Mouse (Mus musculus) myocyte (in vitro differentiated cells): ENCODE data around the gene Mvk. TPM values are rescaled to one million over a fixed set of nuclear protein-coding genes. Genes with fewer than 3 reads are reported as not detected.

Experiments
- H3K27me3 ChIP-seq: one replicate; pipeline ENCODE4 v1.6.1; 2011; ENCODE audit not compliant: control insufficient read depth, insufficient read depth, insufficient read length
- H3K36me3 ChIP-seq: one replicate; pipeline ENCODE4 v1.6.1; 2011; ENCODE audit not compliant: control insufficient read depth, insufficient read depth
- H3K4me2 ChIP-seq: one replicate; pipeline ENCODE4 v1.6.1; 2011; ENCODE audit warnings: low read depth, control low read depth
- H3K4me3 ChIP-seq: one replicate; pipeline ENCODE4 v1.5.1; 2011; ENCODE audit warnings: mild to moderate bottlenecking, control low read depth, moderate library complexity
- H3K79me2 ChIP-seq: one replicate; pipeline ENCODE4 v1.6.1; 2011; ENCODE audit not compliant: control insufficient read depth, insufficient read depth
- H3ac ChIP-seq: one replicate; pipeline ENCODE4 v1.6.1; 2011; ENCODE audit not compliant: control insufficient read depth, insufficient read length
- CEBPB ChIP-seq: IDR thresholded peaks from 2 replicates; pipeline ENCODE4 v1.6.1; 2011; ENCODE audit warnings: mild to moderate bottlenecking, moderate library complexity; ENCODE audit not compliant: poor library complexity, insufficient read depth, severe bottlenecking
- E2F4 ChIP-seq: IDR thresholded peaks from one replicate; pipeline ENCODE4 v1.6.1; 2011; ENCODE audit warnings: mild to moderate bottlenecking, control low read depth, moderate library complexity; ENCODE audit not compliant: insufficient read depth
- MAX ChIP-seq: IDR thresholded peaks from one replicate; pipeline ENCODE4 v1.6.1; 2011; ENCODE audit warnings: low read depth, mild to moderate bottlenecking, control low read depth
- MYOD1 ChIP-seq, 3 experiments: IDR thresholded peaks; one replicate each; pipeline ENCODE4 v1.6.1; 2011; ENCODE audit warnings: control low read depth in 2 of 3, low read depth in 2 of 3, mild to moderate bottlenecking in 2 of 3, moderate library complexity in 1 of 3; ENCODE audit not compliant: insufficient read length in 2 of 3, control insufficient read depth in 1 of 3
- MYOG ChIP-seq, 3 experiments: IDR thresholded peaks; one replicate each; pipeline ENCODE4 v1.6.1; 2011; ENCODE audit warnings: control low read depth in 2 of 3, low read depth in 2 of 3, mild to moderate bottlenecking in 2 of 3; ENCODE audit not compliant: insufficient read length in 2 of 3, control insufficient read depth in 1 of 3, insufficient read depth in 1 of 3
- POLR2A ChIP-seq: IDR thresholded peaks from one replicate; pipeline ENCODE4 v1.6.1; 2011; ENCODE audit warnings: low read depth, mild to moderate bottlenecking, control low read depth, moderate library complexity; ENCODE audit not compliant: insufficient read length
- POLR2AphosphoS2 ChIP-seq: IDR thresholded peaks from one replicate; pipeline ENCODE4 v1.6.1; 2011; ENCODE audit warnings: low read depth, control low read depth; ENCODE audit not compliant: insufficient read length
- REST ChIP-seq: IDR thresholded peaks from one replicate; pipeline ENCODE4 v1.6.1; 2011; ENCODE audit warnings: mild to moderate bottlenecking, control low read depth, moderate library complexity; ENCODE audit not compliant: insufficient read depth, insufficient read length
- SRF ChIP-seq: IDR thresholded peaks from one replicate; pipeline ENCODE4 v1.6.1; 2011; ENCODE audit warnings: low read depth; ENCODE audit not compliant: control insufficient read depth, insufficient read length
- TCF12 ChIP-seq: IDR thresholded peaks from one replicate; pipeline ENCODE4 v1.6.1; 2011; ENCODE audit warnings: mild to moderate bottlenecking, control low read depth; ENCODE audit not compliant: poor library complexity, insufficient read depth, severe bottlenecking
- TCF3 ChIP-seq: IDR thresholded peaks from one replicate; pipeline ENCODE4 v1.6.1; 2011; ENCODE audit warnings: low read depth, control low read depth; ENCODE audit not compliant: insufficient read length
- USF1 ChIP-seq: IDR thresholded peaks from one replicate; pipeline ENCODE4 v1.6.1; 2011; ENCODE audit warnings: low read depth, mild to moderate bottlenecking, control low read depth, moderate library complexity
- polyA plus RNA-seq: library from polyadenylated mRNA; unstranded; fragments of >200 nt; fragmentation: generic; extraction: Trizol; gene quantifications from one replicate; pipeline ENCODE4 v1.2.1, GENCODE M21; 2012; ENCODE audit warnings: missing spikeins

Mvk gene
- 56.6 TPM for polyA plus RNA-seq

DNA sequence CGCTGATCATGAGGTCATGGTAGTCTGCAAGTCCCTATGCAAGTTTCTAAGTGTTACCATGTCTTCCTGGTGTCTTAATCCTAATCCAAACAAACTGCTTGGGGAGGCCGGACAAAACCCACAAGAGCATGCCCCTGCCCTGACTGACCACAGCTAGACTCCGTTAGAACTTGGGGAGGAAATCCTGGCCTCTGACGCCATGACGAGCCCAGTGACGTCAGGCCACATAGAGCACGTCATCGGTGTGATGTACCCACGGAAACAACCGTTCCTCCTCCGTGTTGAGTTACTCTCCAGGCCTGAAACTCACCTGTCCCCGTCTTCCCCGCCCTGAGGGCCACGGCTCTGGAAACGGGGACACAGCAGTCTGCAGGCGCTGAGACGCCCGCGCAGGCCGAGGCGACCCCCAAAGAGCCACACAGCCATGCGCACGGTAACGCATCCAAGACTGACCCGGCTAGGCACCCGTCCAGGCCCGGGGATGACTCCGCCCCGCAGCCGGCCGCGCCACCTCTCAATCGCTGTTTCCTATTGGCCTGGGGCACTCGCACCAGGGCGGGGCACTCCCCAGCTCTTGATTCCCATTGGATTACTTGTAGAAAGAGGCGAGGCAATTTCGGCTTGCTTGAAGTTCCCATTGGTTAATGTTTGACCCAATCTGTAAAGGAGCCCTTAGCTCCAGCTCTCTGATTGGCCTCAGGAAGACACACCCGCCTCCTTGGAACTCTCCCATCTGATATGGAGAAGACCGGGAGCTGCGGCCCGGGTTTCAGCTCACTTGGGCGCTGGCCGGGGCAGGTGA is at the start of gene Mvk, which contains the start of gene Mmab:
TSS of gene Mvk (plus strand) at position 704 of the 802 bp plus-strand sequence.
TSS of gene Mmab (minus strand) at position 495 of the 802 bp plus-strand sequence.
- TF ChIP-seq POLR2AphosphoS2 (peak; percentile 70), SRF (peak; percentile 74), POLR2A (peak; percentile 80), E2F4 (no peak)
- H3K27me3 ChIP-seq = no peaks in the 10 kb centered on the region
- H3K79me2 ChIP-seq = peaks cover 6% of the 10 kb centered on the region
- H3K36me3 ChIP-seq = no peaks in the 10 kb centered on the region
- H3K4me2 ChIP-seq = peak within 1 kb of the TSS; percentile 91
- H3K4me3 ChIP-seq = peak within 1 kb of the TSS; percentile 55
- H3ac ChIP-seq = peak within 1 kb of the TSS; percentile 50

DNA sequence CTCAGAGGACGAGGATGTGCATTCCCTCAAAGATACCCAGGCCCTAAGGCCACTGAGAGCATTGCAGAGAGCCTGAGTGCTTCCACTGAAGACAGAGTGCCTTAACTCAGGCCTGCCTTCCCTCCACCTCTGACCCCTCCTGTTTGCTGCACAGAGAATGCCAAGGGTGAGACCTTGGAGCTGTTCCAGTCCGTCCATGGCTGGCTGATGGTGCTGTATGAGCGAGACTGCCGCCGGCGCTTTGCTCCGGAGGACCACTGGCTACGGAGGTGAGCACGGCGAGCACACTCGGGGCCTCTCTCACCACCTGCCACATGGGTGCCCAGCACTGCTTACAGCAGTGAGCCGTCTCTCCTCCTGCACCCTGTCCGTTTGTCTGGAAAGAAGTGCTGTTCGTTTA is 37.5 kb upstream of the Mvk start:
- TF ChIP-seq MYOG (IDR thresholded peaks at IDR 0.05; ENCODE audit: control insufficient read depth in 1 of 3, insufficient read depth in 1 of 3, insufficient read length in 2 of 3, low read depth in 2 of 3) (no peak), CEBPB (no peak), MYOD1 (IDR thresholded peaks at IDR 0.05; ENCODE audit: control insufficient read depth in 1 of 3, insufficient read length in 2 of 3, low read depth in 2 of 3) (no peak), USF1 (no peak), POLR2AphosphoS2 (no peak), TCF12 (no peak), E2F4 (no peak), POLR2A (no peak), TCF3 (no peak), REST (no peak), SRF (no peak), MAX (no peak)

DNA sequence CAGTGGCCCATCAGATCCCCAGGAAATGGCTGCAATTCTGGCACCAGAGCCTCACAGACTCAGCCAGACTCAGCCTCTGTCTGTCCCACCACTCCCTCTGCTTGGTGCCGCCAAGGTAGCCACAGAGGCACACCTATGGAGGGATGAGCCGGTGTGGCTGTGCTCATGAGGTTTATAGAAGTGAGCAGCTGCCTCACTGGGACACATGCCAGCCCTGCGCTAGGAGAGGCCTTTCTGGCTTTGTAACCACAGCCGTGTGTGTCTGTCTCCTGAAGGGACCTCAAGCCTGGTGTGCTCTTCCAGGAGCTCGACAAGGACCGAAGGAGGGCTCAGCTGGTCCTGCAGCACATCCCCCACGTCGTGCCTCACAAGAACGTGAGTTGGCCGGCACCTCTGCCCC is 36.8 kb upstream of the Mvk start:
- H3K27me3 ChIP-seq = no peaks in the 10 kb centered on the region
- no peak for TF ChIP-seq TCF12
- peak in 2 of 3 experiments; percentile 52 to 69 for TF ChIP-seq MYOD1 (IDR thresholded peaks at IDR 0.05; ENCODE audit: control insufficient read depth in 1 of 3, insufficient read length in 2 of 3, low read depth in 2 of 3)
- TF ChIP-seq TCF3 = no peak
- no peak for TF ChIP-seq E2F4
- TF ChIP-seq POLR2A = no peak
- TF ChIP-seq MYOG (IDR thresholded peaks at IDR 0.05; ENCODE audit: control insufficient read depth in 1 of 3, insufficient read depth in 1 of 3, insufficient read length in 2 of 3, low read depth in 2 of 3) = peak in 1 of 3 experiments; percentile 54
- TF ChIP-seq POLR2AphosphoS2 = no peak
- peaks cover 13% of the 10 kb centered on the region for H3K36me3 ChIP-seq
- no peak overlapping the region for H3ac ChIP-seq
- no peak overlapping the region for H3K4me3 ChIP-seq
- no peaks in the 10 kb centered on the region for H3K79me2 ChIP-seq
- no peak overlapping the region for H3K4me2 ChIP-seq

More for the DNA sequence above, 37.5 kb upstream of the Mvk start:
- Histone ChIP-seq H3ac (no peak overlapping the region), H3K4me2 (no peak overlapping the region), H3K36me3 (peaks cover 13% of the 10 kb centered on the region), H3K79me2 (no peaks in the 10 kb centered on the region), H3K4me3 (no peak overlapping the region), H3K27me3 (no peaks in the 10 kb centered on the region)

DNA sequence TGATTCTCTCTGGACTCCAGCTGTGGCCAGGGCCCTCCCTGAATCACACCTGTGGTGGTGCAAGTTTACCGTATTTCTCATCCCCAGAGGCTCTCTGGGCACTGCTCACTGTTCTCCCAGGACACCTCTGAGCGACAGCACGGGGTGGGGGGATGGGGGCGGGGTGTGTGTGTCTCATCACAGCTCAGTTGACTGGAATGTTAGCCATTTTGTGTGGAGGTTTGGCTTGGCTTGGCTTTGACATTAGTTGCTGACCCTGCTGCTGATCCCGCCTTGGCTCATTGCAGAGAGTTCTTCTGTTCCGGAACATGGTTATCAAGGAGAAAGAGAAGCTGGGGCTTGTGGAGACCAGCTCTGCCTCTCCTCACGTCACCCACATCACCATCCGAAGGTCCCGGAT is 36.3 kb upstream of the Mvk start:
- peaks cover 13% of the 10 kb centered on the region for H3K36me3 ChIP-seq
- H3K4me2 ChIP-seq = no peak overlapping the region
- no peak overlapping the region for H3K4me3 ChIP-seq
- no peak overlapping the region for H3ac ChIP-seq
- no peaks in the 10 kb centered on the region for H3K27me3 ChIP-seq
- TF ChIP-seq POLR2A (no peak), SRF (no peak), CEBPB (no peak), TCF12 (no peak), TCF3 (no peak), REST (no peak)
- H3K79me2 ChIP-seq = no peaks in the 10 kb centered on the region

DNA sequence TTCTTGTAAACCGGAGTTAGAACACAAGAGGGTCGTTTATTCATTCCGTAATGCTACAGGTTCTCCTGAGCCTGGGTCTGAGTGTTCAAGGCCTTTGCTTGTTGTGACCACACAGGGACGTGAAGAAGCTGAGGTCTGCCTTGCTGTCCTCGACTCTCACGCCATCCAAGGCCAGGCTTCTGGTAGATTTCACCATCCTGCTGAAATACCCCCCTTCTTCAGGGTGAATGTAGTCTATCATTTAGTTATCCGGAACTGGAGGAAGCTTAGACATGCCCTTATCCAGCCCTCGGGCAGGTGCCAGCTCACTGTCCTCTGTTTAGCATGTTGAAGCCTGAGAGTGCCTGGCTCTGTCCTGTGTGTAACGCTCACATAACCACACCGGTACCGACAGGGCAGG is 35.2 kb upstream of the Mvk start:
- Histone ChIP-seq H3ac (no peak overlapping the region), H3K4me3 (no peak overlapping the region), H3K4me2 (no peak overlapping the region), H3K36me3 (peaks cover 16% of the 10 kb centered on the region), H3K79me2 (no peaks in the 10 kb centered on the region), H3K27me3 (no peaks in the 10 kb centered on the region)
- TF ChIP-seq MYOD1 (IDR thresholded peaks at IDR 0.05; ENCODE audit: control insufficient read depth in 1 of 3, insufficient read length in 2 of 3, low read depth in 2 of 3) = no peak
- TF ChIP-seq SRF = no peak
- TF ChIP-seq MAX = no peak
- TF ChIP-seq E2F4 = no peak
- TF ChIP-seq POLR2AphosphoS2 = no peak
